Mouse (Mus musculus): ENCODE results near the gene Cds2. TPM values are rescaled to one million over a fixed set of nuclear protein-coding genes. Genes with fewer than 3 reads are reported as not detected.
"Not testable (repeated sequence)": the region's sequence is repeated elsewhere in the genome, so short reads cannot be mapped to it uniquely, and the experiment has no call there.

The Cds2 gene
- polyA plus RNA-seq, 1 experiment from 2014 or later: 16.9 TPM

DNA sequence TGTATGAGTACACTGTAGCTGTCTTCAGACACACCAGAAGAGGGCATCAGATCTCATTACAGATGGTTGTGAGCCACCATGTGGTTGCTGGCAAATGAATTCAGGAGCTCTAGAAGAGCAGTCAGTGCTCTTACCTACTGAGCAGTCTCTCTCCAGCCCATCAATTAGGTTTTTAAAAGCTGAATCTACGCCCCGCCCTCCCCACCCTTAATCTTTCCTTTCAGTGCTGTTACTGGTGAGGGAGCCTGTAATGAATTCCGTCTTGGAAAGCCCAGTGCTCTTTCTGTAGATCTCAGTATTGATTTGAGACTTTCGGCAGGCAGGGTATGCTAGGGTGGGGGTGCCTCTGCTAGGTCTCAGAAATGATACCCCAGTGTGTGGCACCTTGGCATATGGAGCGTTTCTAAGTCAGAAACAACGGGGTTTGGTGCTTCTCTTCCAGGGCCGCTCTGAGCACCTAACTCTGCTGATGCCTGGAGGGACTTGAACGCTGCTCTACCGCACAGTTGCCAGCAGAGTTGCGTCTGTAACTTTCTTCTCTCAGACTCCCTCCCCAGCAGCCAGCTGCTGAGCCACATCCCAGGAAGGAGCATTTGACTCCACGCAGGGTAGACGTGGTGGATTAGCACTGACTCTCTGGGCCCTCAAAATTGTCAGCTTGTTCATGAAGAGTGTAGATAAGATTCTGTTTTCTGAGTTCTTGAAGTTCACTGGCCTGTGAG, 19.7 kb downstream of the Cds2 start:
- 23% methylated on average over 12 of the region's 12 CpGs for WGBS
- Histone ChIP-seq H3K27me3 (no peaks in the 10 kb centered on the region), H3K9me3 (replicated peaks) (no peaks in the 10 kb centered on the region), H3K36me3 (0 out of 2 replicates have a peak, but pooled peaks cover 7% of the 10 kb centered on the region), H3K4me2 (replicated peaks) (no peak overlapping the region), H3K27ac (replicated peaks) (peak overlapping the region; percentile 68; the same call in 1 of the 2 replicates), H3K4me3 (replicated peaks) (no peak overlapping the region), H3K4me1 (peaks cover 29% of the 10 kb centered on the region), H3K9ac (no peak overlapping the region)
- no peak for ATAC-seq (ENCODE audit: insufficient number of reproducible peaks, low FRiP score, low TSS enrichment, low read depth)

- 53% methylated on average over 15 of the region's 15 CpGs for WGBS
- H3K9ac ChIP-seq: no peak overlapping the region
- H3K4me2 ChIP-seq (replicated peaks): no peak overlapping the region
- no peaks in the 10 kb centered on the region for H3K27me3 ChIP-seq
- H3K4me3 ChIP-seq (replicated peaks): no peak overlapping the region
- H3K36me3 ChIP-seq: 0 out of 2 replicates have a peak, but pooled peaks cover 7% of the 10 kb centered on the region
- H3K9me3 ChIP-seq (replicated peaks): no peaks in the 10 kb centered on the region
- no peak for ATAC-seq (ENCODE audit: insufficient number of reproducible peaks, low FRiP score, low TSS enrichment, low read depth)
- H3K27ac ChIP-seq (replicated peaks): peak overlapping the region; percentile 68; the same call in 1 of the 2 replicates
- H3K4me1 ChIP-seq: peaks cover 29% of the 10 kb centered on the region
Measured at GRCm38 (mm10) chr2:132283236-132284070, 20.5 kb downstream of the Cds2 start.

DNA sequence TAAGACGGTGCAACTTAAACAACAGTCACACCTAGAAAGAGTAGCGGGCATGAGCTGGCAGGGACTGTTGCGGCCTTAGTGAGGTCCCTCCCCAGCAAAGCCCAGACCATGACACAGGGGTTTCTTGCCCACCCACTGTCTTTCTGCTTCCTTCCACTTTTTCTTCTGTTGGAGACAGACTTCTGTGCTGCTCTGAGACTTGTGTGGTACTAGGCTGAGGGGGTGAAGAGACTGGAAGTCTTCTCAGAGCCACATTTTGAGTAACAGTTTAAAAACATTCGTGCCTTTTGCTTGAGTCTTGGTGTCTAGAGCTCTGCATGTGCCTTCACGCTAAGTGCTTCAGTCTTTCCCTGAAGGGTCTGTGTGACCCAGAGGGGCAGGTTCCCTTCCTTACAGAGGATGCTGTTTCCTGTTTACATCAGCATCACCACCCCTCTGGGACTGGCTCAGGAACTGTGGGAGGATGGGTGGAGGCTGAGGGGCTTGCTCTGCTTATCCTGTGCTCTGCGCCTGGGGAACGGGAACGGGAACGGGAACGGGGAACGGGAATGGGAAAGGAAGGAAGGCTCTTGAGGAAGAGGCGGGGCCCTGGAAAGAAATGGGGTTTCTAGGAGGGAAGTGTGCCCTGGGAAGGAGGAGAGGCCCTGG, 21.7 kb downstream of the Cds2 start:
- 71% methylated on average over 12 of the region's 12 CpGs for WGBS
- H3K27ac ChIP-seq (replicated peaks): peak overlapping the region; percentile 68; the same call in 1 of the 2 replicates
- H3K4me3 ChIP-seq (replicated peaks): no peak overlapping the region
- H3K4me2 ChIP-seq (replicated peaks): no peak overlapping the region
- no peaks in the 10 kb centered on the region for H3K27me3 ChIP-seq
- no peaks in the 10 kb centered on the region for H3K9me3 ChIP-seq (replicated peaks)
- peaks cover 29% of the 10 kb centered on the region for H3K4me1 ChIP-seq
- peak; percentile 71; the same call in 1 of the 2 replicates for ATAC-seq (ENCODE audit: insufficient number of reproducible peaks, low FRiP score, low TSS enrichment, low read depth)
- H3K36me3 ChIP-seq: 0 out of 2 replicates have a peak, but pooled peaks cover 7% of the 10 kb centered on the region
- H3K9ac ChIP-seq: no peak overlapping the region

DNA sequence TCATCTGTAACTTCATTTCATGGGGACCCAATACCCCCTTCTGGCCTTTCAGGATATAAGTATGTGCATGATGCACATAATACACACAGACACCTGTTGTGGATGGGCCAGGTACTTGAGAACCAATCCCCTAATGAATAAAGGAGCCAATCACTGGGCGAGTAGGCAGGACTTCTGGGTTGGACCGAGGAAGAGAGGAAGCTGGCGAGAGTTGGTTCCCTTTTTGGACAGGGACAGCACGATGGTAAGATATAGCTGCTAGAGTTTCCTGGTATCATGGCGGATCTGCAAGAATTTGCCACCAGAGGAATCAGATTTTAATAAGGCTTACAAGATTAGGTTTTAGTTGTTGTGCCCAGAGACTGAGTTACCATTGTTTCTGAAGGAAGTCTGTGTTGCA, 22.8 kb downstream of the Cds2 start:
- ATAC-seq (ENCODE audit: insufficient number of reproducible peaks, low FRiP score, low TSS enrichment, low read depth); H3K9me3 ChIP-seq (replicated peaks); H3K36me3 ChIP-seq; H3K9ac ChIP-seq; H3K4me2 ChIP-seq (replicated peaks); H3K4me3 ChIP-seq (replicated peaks); H3K27me3 ChIP-seq; H3K27ac ChIP-seq (replicated peaks): not testable (repeated sequence)
- WGBS: 85% methylated on average over 5 of the region's 5 CpGs
- peaks cover 29% of the 10 kb centered on the region for H3K4me1 ChIP-seq

GRCm38 (mm10) chr2:132286376-132287076, 23.6 kb downstream of the Cds2 start:
- no peaks in the 10 kb centered on the region for H3K36me3 ChIP-seq
- peaks cover 27% of the 10 kb centered on the region for H3K4me1 ChIP-seq
- no peak overlapping the region for H3K9ac ChIP-seq
- no peak for ATAC-seq (ENCODE audit: insufficient number of reproducible peaks, low FRiP score, low TSS enrichment, low read depth)
- H3K4me2 ChIP-seq (replicated peaks): no peak overlapping the region
- no peak overlapping the region for H3K27ac ChIP-seq (replicated peaks)
- no peak overlapping the region for H3K4me3 ChIP-seq (replicated peaks)
- no peaks in the 10 kb centered on the region for H3K27me3 ChIP-seq
- WGBS: 81% methylated on average over 9 of the region's 9 CpGs
- no peaks in the 10 kb centered on the region for H3K9me3 ChIP-seq (replicated peaks)

DNA sequence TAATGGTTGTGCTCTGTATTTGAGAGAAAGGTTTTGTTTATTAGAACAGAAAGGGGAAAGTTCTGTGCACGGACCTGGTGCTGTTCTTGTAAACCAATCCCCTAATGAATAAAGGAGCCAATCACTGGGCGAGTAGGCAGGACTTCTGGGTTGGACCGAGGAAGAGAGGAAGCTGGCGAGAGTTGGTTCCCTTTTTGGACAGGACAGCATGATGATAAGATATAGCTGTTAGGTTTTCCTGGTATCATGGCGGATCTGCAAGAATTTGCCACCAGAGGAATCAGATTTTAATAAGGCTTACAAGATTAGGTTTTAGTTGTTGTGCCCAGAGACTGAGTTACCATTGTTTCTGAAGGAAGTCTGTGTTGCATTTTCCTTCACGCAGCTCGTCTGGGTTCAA, 26.3 kb downstream of the Cds2 start:
- not testable (repeated sequence) for H3K4me1 ChIP-seq; H3K27ac ChIP-seq (replicated peaks); H3K4me2 ChIP-seq (replicated peaks); ATAC-seq (ENCODE audit: insufficient number of reproducible peaks, low FRiP score, low TSS enrichment, low read depth); H3K9me3 ChIP-seq (replicated peaks); H3K36me3 ChIP-seq; H3K9ac ChIP-seq; H3K4me3 ChIP-seq (replicated peaks); H3K27me3 ChIP-seq
- 70% methylated on average over 5 of the region's 7 CpGs for whole genome bisulfite sequencing

DNA sequence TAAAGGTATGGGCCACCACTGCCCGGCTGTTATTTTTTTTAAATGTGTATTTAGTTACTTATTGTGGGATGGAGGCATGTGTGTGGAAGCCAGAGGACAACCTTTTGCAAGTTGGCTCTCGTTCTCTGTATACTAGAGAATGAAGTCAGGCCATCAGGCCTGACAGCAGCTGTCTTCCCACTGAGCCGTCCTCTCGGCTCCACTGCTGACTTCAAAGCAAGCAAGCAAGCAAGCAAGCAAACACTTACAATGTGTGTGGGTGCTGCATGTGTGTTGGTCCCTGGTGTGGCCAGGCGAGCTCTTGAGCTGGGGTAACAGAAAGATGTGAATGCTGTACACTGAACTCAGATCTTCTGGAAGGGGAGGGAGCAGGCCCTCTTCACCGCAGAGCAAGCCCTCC, 27.9 kb downstream of the Cds2 start:
- 0 out of 2 replicates have a peak overlapping the region, but pooled peaks have one; percentile 28 for H3K27ac ChIP-seq (replicated peaks)
- H3K4me2 ChIP-seq (replicated peaks): no peak overlapping the region
- ATAC-seq (ENCODE audit: insufficient number of reproducible peaks, low FRiP score, low TSS enrichment, low read depth): no peak
- 58% methylated on average over 6 of the region's 6 CpGs for WGBS
- H3K4me1 ChIP-seq: no peaks in the 10 kb centered on the region; the same call in 1 of the 2 replicates
- H3K27me3 ChIP-seq: no peaks in the 10 kb centered on the region
- no peaks in the 10 kb centered on the region for H3K9me3 ChIP-seq (replicated peaks)
- H3K9ac ChIP-seq: no peak overlapping the region
- H3K36me3 ChIP-seq: peaks cover 21% of the 10 kb centered on the region
- no peak overlapping the region for H3K4me3 ChIP-seq (replicated peaks)

DNA sequence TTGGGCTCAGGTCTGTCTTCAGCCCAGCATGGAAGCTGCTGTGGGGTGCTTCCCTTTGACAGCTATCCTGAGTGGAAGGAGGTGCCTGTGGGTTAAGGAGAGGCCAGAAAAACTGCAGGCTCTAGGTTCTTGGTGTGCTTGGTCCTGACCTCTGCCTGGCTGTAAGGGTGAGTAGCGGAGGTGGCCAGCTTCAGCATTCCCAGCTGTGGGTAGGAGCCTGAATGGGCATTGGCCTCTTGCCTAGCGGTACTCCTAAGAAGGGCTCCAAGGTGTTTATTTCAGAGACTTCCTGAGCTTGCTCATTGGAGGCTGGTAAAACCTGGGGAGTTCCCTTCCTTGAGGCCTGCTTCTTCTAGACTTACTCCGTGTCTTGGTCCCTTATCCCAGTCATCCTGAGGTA, 28.3 kb downstream of the Cds2 start:
- WGBS: 62% methylated on average over 3 of the region's 3 CpGs
- H3K9me3 ChIP-seq (replicated peaks): no peaks in the 10 kb centered on the region
- H3K27me3 ChIP-seq: no peaks in the 10 kb centered on the region
- H3K9ac ChIP-seq: no peak overlapping the region
- no peak for ATAC-seq (ENCODE audit: insufficient number of reproducible peaks, low FRiP score, low TSS enrichment, low read depth)
- H3K4me1 ChIP-seq: no peaks in the 10 kb centered on the region; the same call in 1 of the 2 replicates
- peaks cover 25% of the 10 kb centered on the region for H3K36me3 ChIP-seq
- H3K4me3 ChIP-seq (replicated peaks): no peak overlapping the region
- H3K4me2 ChIP-seq (replicated peaks): no peak overlapping the region
- 0 out of 2 replicates have a peak overlapping the region, but pooled peaks have one; percentile 28 for H3K27ac ChIP-seq (replicated peaks)

DNA sequence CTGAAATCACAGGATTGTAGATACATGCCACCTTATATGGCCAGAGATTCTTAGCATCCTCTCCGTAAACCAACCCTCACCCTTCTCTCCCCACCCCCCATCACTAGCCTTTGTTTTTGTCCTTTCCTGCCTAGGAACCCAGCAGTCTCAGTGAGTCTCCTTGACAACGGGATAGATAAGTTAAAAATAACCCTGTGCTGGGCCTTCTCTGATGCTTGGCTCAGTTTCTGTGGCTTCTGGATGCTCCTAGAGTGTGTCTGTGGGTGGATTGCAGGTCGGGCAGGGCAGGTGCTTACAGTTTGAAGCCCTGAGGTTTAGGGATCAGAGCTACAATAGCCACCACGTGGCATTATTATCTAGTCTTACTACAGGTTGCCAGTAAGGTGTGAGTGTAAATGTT, 29.1 kb downstream of the Cds2 start:
- H3K9me3 ChIP-seq (replicated peaks): no peaks in the 10 kb centered on the region
- WGBS: 55% methylated on average over 4 of the region's 4 CpGs
- ATAC-seq (ENCODE audit: insufficient number of reproducible peaks, low FRiP score, low TSS enrichment, low read depth): no peak

DNA sequence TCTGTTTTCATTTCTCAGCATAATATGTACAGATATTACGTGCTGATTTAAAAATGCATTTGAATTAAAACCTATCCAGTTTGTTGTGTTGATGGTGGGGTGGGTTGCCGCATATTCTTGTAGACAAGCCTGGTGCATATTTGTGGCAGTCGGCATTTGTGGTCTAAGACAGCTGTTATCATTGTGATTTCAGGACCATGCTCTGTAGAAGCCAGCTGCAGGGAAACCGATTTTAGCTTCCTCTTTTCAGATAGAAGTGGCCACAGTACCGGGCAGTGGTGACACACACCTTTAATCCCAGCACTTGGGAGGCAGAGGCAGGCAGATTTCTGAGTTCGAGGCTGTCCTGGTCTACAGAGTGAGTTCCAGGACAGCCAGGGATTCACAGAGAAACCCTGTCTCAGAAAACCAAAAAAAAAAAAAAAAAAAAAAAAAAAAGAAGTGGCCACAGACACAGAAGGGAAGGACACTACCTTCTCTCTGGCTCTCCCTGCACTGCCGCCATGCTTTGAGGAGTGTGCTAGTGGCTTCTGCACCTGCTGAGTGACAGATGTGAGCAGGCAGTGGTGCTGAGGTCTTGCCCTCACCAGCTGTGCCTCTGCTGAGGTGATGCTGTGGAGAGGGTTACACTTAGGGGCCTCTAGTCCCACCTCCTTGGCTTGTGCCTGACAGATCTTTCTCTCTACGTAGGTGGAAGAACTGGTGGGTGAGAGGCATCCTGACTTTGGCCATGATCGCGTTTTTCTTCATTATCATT, 30.9 kb downstream of the Cds2 start:
- H3K9me3 ChIP-seq (replicated peaks): no peaks in the 10 kb centered on the region
- H3K4me1 ChIP-seq: no peaks in the 10 kb centered on the region; the same call in 1 of the 2 replicates
- H3K36me3 ChIP-seq: peaks cover 43% of the 10 kb centered on the region
- no peaks in the 10 kb centered on the region for H3K27me3 ChIP-seq
- ATAC-seq (ENCODE audit: insufficient number of reproducible peaks, low FRiP score, low TSS enrichment, low read depth): no peak
- H3K27ac ChIP-seq (replicated peaks): no peak overlapping the region
- 87% methylated on average over 10 of the region's 10 CpGs for WGBS
- H3K4me3 ChIP-seq (replicated peaks): no peak overlapping the region
- no peak overlapping the region for H3K4me2 ChIP-seq (replicated peaks)
- H3K9ac ChIP-seq: no peak overlapping the region

More for the DNA sequence above, 29.1 kb downstream of the Cds2 start:
- Histone ChIP-seq H3K36me3 (peaks cover 29% of the 10 kb centered on the region), H3K9ac (no peak overlapping the region), H3K4me1 (no peaks in the 10 kb centered on the region; the same call in 1 of the 2 replicates), H3K27me3 (no peaks in the 10 kb centered on the region), H3K27ac (replicated peaks) (no peak overlapping the region), H3K4me3 (replicated peaks) (no peak overlapping the region), H3K4me2 (replicated peaks) (no peak overlapping the region)
